Mouse (Mus musculus) thymus, postnatal 10 days (tissue): ENCODE measurements around the gene Tmprss7.

Source experiments
- DNase-seq, 2 experiments: peaks; one replicate each; pipeline ENCODE4 v3.0.0; 2021; ENCODE audit warnings: low spot score in 2 of 2

Gene Tmprss7

GRCm38 (mm10) chr16:45625342-45625741, 68.1 kb downstream of the Tmprss7 start:
- no peak for DNase-seq

- no peak for DNase-seq
Observed at GRCm38 (mm10) chr16:45624791-45625190, 68.7 kb downstream of the Tmprss7 start.

DNA sequence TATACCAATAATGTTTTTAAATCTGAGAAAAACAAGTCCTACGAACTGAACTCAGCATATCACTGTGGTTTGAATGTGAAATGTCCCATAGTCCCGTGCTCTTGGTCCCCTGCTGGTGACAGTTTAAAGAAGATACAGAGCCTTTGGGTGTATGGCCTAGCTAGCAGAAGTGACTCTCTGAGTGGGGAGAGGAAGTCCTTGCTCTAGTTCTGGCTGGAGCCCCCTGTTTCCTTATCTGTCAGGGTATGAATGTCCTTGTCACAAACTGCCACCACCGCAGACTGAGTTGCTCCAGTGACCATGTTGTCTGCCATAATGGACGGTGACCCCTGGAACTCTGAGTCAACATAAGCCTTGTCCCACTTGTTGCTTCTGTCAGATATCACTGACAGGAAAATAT, 70.2 kb downstream of the Tmprss7 start:
- no peak for DNase-seq

DNA sequence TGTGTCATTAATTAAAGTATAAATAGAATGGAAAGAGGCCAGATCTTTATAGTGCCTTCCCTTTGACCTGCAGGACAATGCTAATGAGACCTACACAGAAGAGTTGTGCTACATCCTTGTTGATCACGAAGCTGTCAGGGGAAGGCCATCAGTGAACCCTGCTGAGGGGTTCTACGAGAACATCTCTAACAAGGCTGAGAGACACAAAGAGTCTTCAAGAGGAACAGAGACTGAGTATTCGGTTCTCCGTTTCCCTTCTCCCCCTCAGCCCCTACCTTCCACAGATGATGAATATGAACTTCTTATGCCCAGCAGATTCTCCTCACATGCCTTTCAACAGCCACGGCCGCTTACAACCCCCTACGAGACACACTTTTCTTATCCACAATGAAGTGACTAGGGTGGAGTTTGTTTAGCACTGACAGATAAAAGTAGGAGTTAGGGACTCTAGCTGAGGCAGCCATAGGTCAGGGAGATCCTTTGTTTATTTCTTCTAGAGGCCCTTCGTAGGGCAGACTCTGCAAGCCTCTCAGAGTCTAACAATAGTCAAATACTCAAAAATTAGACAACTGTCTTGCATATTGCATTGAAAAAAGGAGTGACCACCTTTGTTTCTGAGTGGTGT, 73.6 kb downstream of the Tmprss7 start:
- no peak for DNase-seq

DNA sequence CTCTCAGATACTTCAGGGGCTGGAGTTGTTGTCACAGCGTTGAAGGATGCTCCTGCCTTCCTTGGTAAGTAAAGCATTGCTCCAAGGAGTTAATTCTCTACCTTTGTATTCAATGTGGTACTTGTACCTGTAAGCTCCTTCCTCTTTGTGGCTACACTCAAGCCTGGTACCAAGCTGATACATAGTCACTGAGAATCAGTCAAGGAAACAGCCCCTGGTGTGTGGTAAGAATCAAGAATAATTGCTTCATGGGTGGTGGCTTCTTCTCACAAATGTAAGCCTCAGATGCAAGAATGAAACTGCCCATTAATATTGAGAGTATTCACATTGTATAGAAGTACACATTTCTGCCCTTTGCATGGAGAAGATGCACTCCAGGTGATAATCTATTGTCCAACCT, 77.5 kb downstream of the Tmprss7 start:
- DNase-seq: no peak

GRCm38 (mm10) chr16:45613247-45613646, 80.2 kb downstream of the Tmprss7 start:
- no peak for DNase-seq

GRCm38 (mm10) chr16:45610267-45610666, 83.2 kb downstream of the Tmprss7 start, which contains the start of gene Gcsam:
Gene Gcsam (plus strand): TSS chr16:45610380.
- DNase-seq: no peak

DNA sequence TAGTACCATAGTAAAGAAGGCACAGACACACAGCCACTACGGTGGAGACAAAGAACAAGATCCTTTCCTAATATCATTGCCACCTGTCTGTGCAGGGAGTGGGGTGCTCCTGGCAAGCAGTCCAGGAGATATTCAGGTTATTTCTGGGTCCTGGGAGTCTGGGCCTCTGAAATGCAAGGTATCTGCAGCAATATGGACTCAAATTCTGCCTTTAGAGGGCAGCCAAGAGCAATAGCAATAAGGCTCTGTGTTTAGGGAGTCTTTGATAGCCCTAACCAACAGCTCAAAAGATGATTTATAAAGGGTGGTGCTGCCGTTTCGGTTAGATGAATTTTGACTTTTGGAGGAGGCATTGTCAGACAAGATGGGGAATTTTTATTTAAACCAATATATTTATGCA, 84.2 kb downstream of the Tmprss7 start:
- peak in 1 of 2 experiments; percentile 25 for DNase-seq

DNA sequence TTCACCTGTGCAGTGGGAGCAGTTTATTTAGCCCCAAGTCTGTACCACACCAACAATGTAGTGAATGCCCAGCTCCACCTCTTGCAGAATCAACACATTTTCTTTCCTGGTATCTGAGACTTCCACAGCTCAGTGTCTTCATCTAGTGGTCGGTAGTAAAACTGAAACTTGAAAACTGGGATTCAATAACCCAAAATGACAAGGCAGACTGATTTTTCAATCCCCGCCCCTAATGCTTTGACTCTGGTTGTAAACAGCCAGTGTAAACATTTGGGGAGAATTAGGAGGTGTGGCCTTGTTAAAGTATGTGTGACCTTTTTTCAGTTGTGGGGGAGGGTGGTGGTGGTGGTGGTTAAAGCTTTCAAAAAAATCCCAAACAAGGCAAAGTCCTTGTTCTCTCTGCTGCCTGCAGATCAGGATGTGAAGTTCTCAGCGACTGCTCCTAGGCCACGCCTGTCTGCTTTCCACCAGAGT, 84.9 kb downstream of the Tmprss7 start:
- DNase-seq: no peak
